In genomic region chr14:34382921-34383704, GRCm38 (mm10) we compare ENCODE assay signal across 25 mouse cellular contexts. TPM values are rescaled to one million over a fixed set of nuclear protein-coding genes. Genes with fewer than 3 reads are reported as not detected.
A peak's percentile ranks its signal among the peaks of the same experiment; 100 is the strongest.
DNase-seq lines count a peak whose midpoint lies in the region; ATAC-seq and TF ChIP-seq lines count a peak whose summit lies in the region.
"Had no signal": no experiment of that assay in that cellular context is flagged by ENCODE, and none has a peak within 500 bp of the region (broad histone marks: within the 10 kb centered on the region; RNA-seq: fewer than 3 reads in every experiment).

No protein-coding gene starts in this region.

- H3K9me3 ChIP-seq in CH12.LX (replicated peaks; ENCODE audit: low read length), result no peaks in the 10 kb centered on the region
- no peaks in the 10 kb centered on the region for H3K9me3 ChIP-seq in forebrain, embryonic 13.5 days (replicated peaks)
- H3K9me3 ChIP-seq: heart, embryonic 13.5 days; hindbrain, embryonic 12.5 days had no signal

- DNase-seq in heart, adult 2 months, result no peak
- no peak for DNase-seq in heart, postnatal 10 days
- DNase-seq in CH12.LX (ENCODE audit: extremely low read depth) (peak; percentile 24), NIH3T3 (ENCODE audit: low read depth) (peak; percentile 41)
- no peak for DNase-seq in natural killer cell, adult 2 months (ENCODE audit: low spot score in 2 of 2)
- DNase-seq: adrenal gland, postnatal 14 days; B cell, adult 2 months; cerebellum, adult 2 months; cerebellum, postnatal 10 days; gastrocnemius, postnatal 10 days; heart, postnatal 4 days had no signal

- no peak overlapping the region for H3K9ac ChIP-seq in heart, adult 2 months (ENCODE audit: low read depth, low read length)
- H3K9ac ChIP-seq in CH12.LX (ENCODE audit: insufficient read depth, low read depth), result no peak overlapping the region
- H3K9ac ChIP-seq in forebrain, embryonic 13.5 days, result no peak overlapping the region
- H3K9ac ChIP-seq: heart, embryonic 13.5 days; hindbrain, embryonic 12.5 days had no signal

- no peak for TF ChIP-seq EP300 in heart, adult 2 months (IDR thresholded peaks at IDR 0.05; ENCODE audit: insufficient read depth, low read depth, low read length)
- no peak for TF ChIP-seq EP300 in CH12.LX (IDR thresholded peaks at IDR 0.05; ENCODE audit: low read length)

- dilution Hi-C loops in CH12.LX (cut with MboI; ENCODE audit: extremely low pct_ligation_motif_present, extremely low pct_unique_long_range_greater_than_20kb, low sequenced_read_pairs), result no loop called here

- no peak for TF ChIP-seq CTCF in heart, adult 2 months (IDR thresholded peaks at IDR 0.05)
- TF ChIP-seq CTCF in CH12.LX (conservative IDR thresholded peaks at IDR 0.05 in 1 of 2, IDR thresholded peaks at IDR 0.05 in 1 of 2; ENCODE audit: low read depth in 2 of 2, low read length in 2 of 2), result no peak

- H3K79me2 ChIP-seq in heart, adult 2 months (replicated peaks; ENCODE audit: control insufficient read depth, insufficient read depth, low read length), result no peaks in the 10 kb centered on the region
- no peaks in the 10 kb centered on the region for H3K79me2 ChIP-seq in CH12.LX (replicated peaks; ENCODE audit: control insufficient read depth, extremely low read depth, insufficient read depth, poor library complexity, severe bottlenecking)

- TF ChIP-seq RAD21 in CH12.LX (IDR thresholded peaks at IDR 0.05; ENCODE audit: low read depth, low read length), result no peak

- intact Hi-C loops in heart, adult 2 months (cut with DNase I), result no loop called here
- intact Hi-C loops in heart, postnatal 10 days (cut with DNase I), result no loop called here

- no peak overlapping the region for H3K4me2 ChIP-seq in CH12.LX (ENCODE audit: insufficient read depth, low read depth, poor library complexity, severe bottlenecking)
- no peak overlapping the region for H3K4me2 ChIP-seq in forebrain, embryonic 13.5 days
- H3K4me2 ChIP-seq: heart, embryonic 13.5 days; hindbrain, embryonic 12.5 days had no signal

- peak overlapping the region; percentile 61 for H3K27ac ChIP-seq in heart, adult 2 months
- H3K27ac ChIP-seq in CH12.LX (ENCODE audit: insufficient read depth, low read depth), result no peak overlapping the region
- H3K27ac ChIP-seq in forebrain, embryonic 13.5 days, result no peak overlapping the region
- H3K27ac ChIP-seq: embryonic facial prominence, embryonic 10.5 days; heart, embryonic 13.5 days; hindbrain, embryonic 12.5 days had no signal

- H3K27me3 ChIP-seq in heart, adult 2 months (ENCODE audit: control insufficient read depth, insufficient read depth, low read length), result no peaks in the 10 kb centered on the region
- H3K27me3 ChIP-seq in CH12.LX (replicated peaks), result no peaks in the 10 kb centered on the region
- H3K27me3 ChIP-seq in forebrain, embryonic 13.5 days, result no peaks in the 10 kb centered on the region
- H3K27me3 ChIP-seq: heart, embryonic 13.5 days; hindbrain, embryonic 12.5 days had no signal

- peaks cover 6% of the 10 kb centered on the region for H3K4me1 ChIP-seq in heart, adult 2 months (ENCODE audit: control insufficient read depth, insufficient read depth, low read length)
- peaks cover 9 to 20% of the 10 kb centered on the region in 2 experiments for H3K4me1 ChIP-seq in CH12.LX (ENCODE audit: control insufficient read depth in 1 of 2, insufficient read depth in 2 of 2)
- peaks cover 9% of the 10 kb centered on the region for H3K4me1 ChIP-seq in forebrain, embryonic 13.5 days

- TF ChIP-seq POLR2A in heart, adult 2 months (IDR thresholded peaks at IDR 0.05; ENCODE audit: insufficient read depth, low read depth, low read length), result no peak
- no peak for TF ChIP-seq POLR2A in CH12.LX (IDR thresholded peaks at IDR 0.05; ENCODE audit: low read depth, low read length)

- in situ Hi-C loops in CH12.LX (cut with MboI; ENCODE audit: low pct_ligation_motif_present, low pct_unique_long_range_greater_than_20kb, low sequenced_read_pairs), result no loop called here

- ATAC-seq in forebrain, embryonic 13.5 days, result no peak
- ATAC-seq: activated CD4-positive, CD25-positive, alpha-beta regulatory T cell, adult 4 months; CD4-positive, CD25-positive, alpha-beta regulatory T cell, adult 4 months; forebrain, embryonic 14.5 days; hindbrain, embryonic 16.5 days; inflammation-experienced regulatory T-cells, adult 6 months; intestine, postnatal 0 days had no signal

- peaks cover 2% of the 10 kb centered on the region; the same call in 1 of the 2 replicates for H3K36me3 ChIP-seq in heart, adult 2 months (ENCODE audit: control insufficient read depth, insufficient read depth, low read length)
- H3K36me3 ChIP-seq in CH12.LX (replicated peaks in 1 of 2; ENCODE audit: control insufficient read depth in 1 of 2, insufficient read depth in 1 of 2, low read length in 1 of 2), result no peaks in the 10 kb centered on the region
- no peaks in the 10 kb centered on the region for H3K36me3 ChIP-seq in forebrain, embryonic 13.5 days (ENCODE audit: poor library complexity, severe bottlenecking)
- H3K36me3 ChIP-seq: embryonic facial prominence, embryonic 10.5 days; hindbrain, embryonic 12.5 days had no signal

- 74% methylated on average over 9 of the region's 9 CpGs for WGBS in heart, adult 2 months
- 92% methylated on average over 9 of the region's 9 CpGs for WGBS in forebrain, embryonic 13.5 days

- H3K4me3 ChIP-seq in heart, adult 2 months, result no peak overlapping the region
- H3K4me3 ChIP-seq in CH12.LX (replicated peaks in 1 of 3; ENCODE audit: low read depth in 2 of 3, low read length in 2 of 3, poor library complexity in 1 of 3), result no peak overlapping the region
- H3K4me3 ChIP-seq in forebrain, embryonic 13.5 days, result no peak overlapping the region
- H3K4me3 ChIP-seq: embryonic facial prominence, embryonic 10.5 days; heart, embryonic 13.5 days; hindbrain, embryonic 12.5 days had no signal

TF ChIP-seq in CH12.LX, 34 proteins besides CTCF, POLR2A, EP300 and RAD21:
- TF ChIP-seq HCFC1 (IDR thresholded peaks at IDR 0.05; ENCODE audit: low read depth, low read length), result no peak
- no peak for TF ChIP-seq MAX (IDR thresholded peaks at IDR 0.05; ENCODE audit: low read length)
- TF ChIP-seq JUN (IDR thresholded peaks at IDR 0.05; ENCODE audit: insufficient read depth, low read depth, low read length), result no peak
- TF ChIP-seq MXI1 (IDR thresholded peaks at IDR 0.05; ENCODE audit: low read depth, low read length), result no peak
- peak; percentile 83 for TF ChIP-seq MEF2A (IDR thresholded peaks at IDR 0.05; ENCODE audit: borderline replicate concordance, low read depth, low read length)
- no peak for TF ChIP-seq SMC3 (IDR thresholded peaks at IDR 0.05; ENCODE audit: low read depth, low read length)
- no peak for TF ChIP-seq TBP (conservative IDR thresholded peaks at IDR 0.05; ENCODE audit: low read depth, low read length)
- TF ChIP-seq BHLHE40 (IDR thresholded peaks at IDR 0.05; ENCODE audit: low read depth, low read length), result no peak
- TF ChIP-seq ZNF384 (IDR thresholded peaks at IDR 0.05; ENCODE audit: low read depth, low read length), result peak; percentile 71
- peak; percentile 36; the same call in 1 of the 2 replicates for TF ChIP-seq JUND (conservative IDR thresholded peaks at IDR 0.05; ENCODE audit: low read depth, low read length)
- TF ChIP-seq CHD1 (IDR thresholded peaks at IDR 0.05; ENCODE audit: low read depth, low read length), result no peak
- TF ChIP-seq ELF1 (IDR thresholded peaks at IDR 0.05; ENCODE audit: low read depth, low read length), result no peak
- no peak for TF ChIP-seq NRF1 (IDR thresholded peaks at IDR 0.05; ENCODE audit: low read depth, low read length)

RNA-seq across cellular contexts. Expression of gene Mmrn2, which starts 7.8 kb away (rescaled TPM):
- total RNA-seq in heart, adult 2 months (2021), result 10 to 100 TPM; 30.4 to 44.1 TPM
- polyA plus RNA-seq in heart, adult 2 months (2012; rRNA removed), result 17.6 and 29.4 TPM in 2 replicates
- total RNA-seq in heart, postnatal 10 days (2021), result 10 to 100 TPM; 43.8 to 50.9 TPM
- total RNA-seq in CH12.LX (2012; rRNA removed), result 0.04 TPM in 1 of 2 replicates, not detected in the other
- total RNA-seq in CH12.LX (2014; rRNA removed), result not detected in 2 replicates
- polyA plus RNA-seq in CH12.LX (2012; ENCODE audit: insufficient read length, low read depth), result 0.06 and 0.10 TPM in 2 replicates
- 5.1 and 5.3 TPM in 2 replicates for polyA plus RNA-seq in forebrain, embryonic 13.5 days (2015; fragmentation: Nextera tagmentation; extraction: Ambion mirVana)
- polyA plus RNA-seq: activated CD4-positive, CD25-positive, alpha-beta regulatory T cell, adult 4 months had no signal

RNA-seq across cellular contexts. Expression of gene Sncg, which starts 8.5 kb away (rescaled TPM):
- total RNA-seq in heart, adult 2 months (2021), result 10 to 100 TPM; 11.5 to 12.9 TPM
- 14.2 and 15.2 TPM in 2 replicates for polyA plus RNA-seq in heart, adult 2 months (2012; rRNA removed)
- total RNA-seq in heart, postnatal 10 days (2021), result 1 to 10 TPM; 3.4 to 3.7 TPM
- 0.21 and 0.50 TPM in 2 replicates for total RNA-seq in CH12.LX (2012; rRNA removed)
- 0.50 TPM in 1 of 2 replicates, not detected in the other for total RNA-seq in CH12.LX (2014; rRNA removed)
- 0.27 TPM in 1 of 2 replicates, not detected in the other for polyA plus RNA-seq in CH12.LX (2012; ENCODE audit: insufficient read length, low read depth)
- 3.8 and 4.5 TPM in 2 replicates for polyA plus RNA-seq in forebrain, embryonic 13.5 days (2015; fragmentation: Nextera tagmentation; extraction: Ambion mirVana)
- polyA plus RNA-seq: activated CD4-positive, CD25-positive, alpha-beta regulatory T cell, adult 4 months; CD4-positive, CD25-positive, alpha-beta regulatory T cell, adult 4 months; inflammation-experienced regulatory T-cells, adult 6 months had no signal

RNA-seq across cellular contexts. Expression of gene Fam25c, which starts 27.9 kb away (rescaled TPM):
- not detected for total RNA-seq in heart, adult 2 months (2021)
- not detected in 2 replicates for polyA plus RNA-seq in heart, adult 2 months (2012; rRNA removed)
- not detected for total RNA-seq in heart, postnatal 10 days (2021)
- total RNA-seq in CH12.LX (2012; rRNA removed) (not detected in 2 replicates), CH12.LX (2014; rRNA removed) (not detected in 2 replicates)
- not detected in 2 replicates for polyA plus RNA-seq in CH12.LX (2012; ENCODE audit: insufficient read length, low read depth)
- polyA plus RNA-seq in forebrain, embryonic 13.5 days (2015; fragmentation: Nextera tagmentation; extraction: Ambion mirVana), result not detected in 2 replicates
- total RNA-seq: adrenal gland, adult 18-20 months; gastrocnemius, postnatal 10 days; gastrocnemius, postnatal 4 days; heart, adult 8-10 months; heart, postnatal 4 days had no signal
- polyA plus RNA-seq: activated CD4-positive, CD25-positive, alpha-beta regulatory T cell, adult 4 months; CD4-positive, CD25-positive, alpha-beta regulatory T cell, adult 4 months; cerebellum, adult 2 months; embryonic facial prominence, embryonic 10.5 days; forebrain, embryonic 14.5 days; heart, embryonic 13.5 days; heart, postnatal 0 days; hindbrain, embryonic 12.5 days; hindbrain, embryonic 16.5 days; inflammation-experienced regulatory T-cells, adult 6 months; intestine, postnatal 0 days had no signal

Comparison
In these comparisons a context has a peak if more than half of its experiments do, and no peak if none do; other contexts are left out.
1. DNase-seq: peak in CH12.LX (single experiment) and NIH3T3 (single experiment); none in heart, adult 2 months (0 of 2), heart, postnatal 10 days (0 of 2) and natural killer cell, adult 2 months (0 of 2).
2. RNA of gene Mmrn2, which starts 7.8 kb away (total RNA-seq): 43.8 to 50.9 TPM in heart, postnatal 10 days and 30.4 to 44.1 TPM in heart, adult 2 months; 0.04 TPM in CH12.LX; every median in the first group is over 10 times any median in the second.